Mouse (Mus musculus) hindlimb bud, embryonic 11.5 days (tissue): ENCODE results near the gene Atf7ip.
A peak's percentile ranks its signal among the peaks of the same experiment; 100 is the strongest.

Source experiments
- DNase-seq: peaks from one replicate; pipeline ENCODE4 v3.0.0-alpha.2; 2012; ENCODE audit warnings: low read depth, low spot score; ENCODE audit errors: extremely low spot score

Atf7ip gene

GRCm38 (mm10) chr6:136486166-136486565, 19.8 kb upstream of the Atf7ip start:
- DNase-seq = no peak

GRCm38 (mm10) chr6:136486801-136487553, 19.0 kb upstream of the Atf7ip start:
- DNase-seq = no peak

DNA sequence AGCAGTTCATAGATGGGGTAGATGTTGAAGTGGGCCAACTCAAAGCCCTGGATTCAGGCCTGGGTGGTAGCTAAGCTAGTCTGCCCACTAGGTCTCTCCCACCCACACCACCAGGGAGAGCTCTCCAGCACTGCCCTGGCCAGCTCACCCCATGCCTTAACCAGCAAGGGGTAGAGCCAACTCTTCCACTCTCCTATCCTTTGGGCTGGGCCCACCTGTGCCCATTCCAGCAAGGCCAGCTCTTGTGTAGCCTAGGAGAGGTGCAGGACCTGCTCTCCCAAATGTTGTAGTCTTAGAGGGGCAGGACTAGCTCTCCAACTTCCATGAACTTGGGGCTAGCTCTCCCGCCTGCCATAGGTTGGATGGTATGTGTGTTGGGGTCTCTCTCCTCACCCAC, 18.4 kb upstream of the Atf7ip start:
- DNase-seq = no peak

DNA sequence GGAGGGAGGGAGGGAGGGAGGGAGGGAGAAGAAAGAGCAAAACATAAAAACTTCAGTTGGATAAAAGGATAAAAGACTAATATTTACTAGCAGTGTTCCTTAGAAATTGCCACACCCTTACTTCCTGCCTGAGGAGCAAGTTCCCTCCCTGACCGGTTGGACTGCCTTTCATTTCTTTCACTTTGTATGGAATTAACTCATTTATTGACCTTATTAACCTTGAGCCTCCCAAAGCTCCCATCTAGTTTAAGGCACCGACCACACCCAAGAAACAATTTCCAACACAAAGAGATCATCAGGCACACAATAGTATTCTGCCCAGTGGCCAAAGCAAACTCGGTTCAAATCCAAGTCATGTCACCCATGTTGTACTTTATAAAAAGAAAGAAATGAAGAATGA, 16.1 kb upstream of the Atf7ip start:
- DNase-seq = no peak

GRCm38 (mm10) chr6:136490516-136491475, 15.2 kb upstream of the Atf7ip start:
- DNase-seq = no peak

- no peak for DNase-seq
These were observed 14.3 kb upstream of the Atf7ip start for GRCm38 (mm10) chr6:136491631-136492030.

DNA sequence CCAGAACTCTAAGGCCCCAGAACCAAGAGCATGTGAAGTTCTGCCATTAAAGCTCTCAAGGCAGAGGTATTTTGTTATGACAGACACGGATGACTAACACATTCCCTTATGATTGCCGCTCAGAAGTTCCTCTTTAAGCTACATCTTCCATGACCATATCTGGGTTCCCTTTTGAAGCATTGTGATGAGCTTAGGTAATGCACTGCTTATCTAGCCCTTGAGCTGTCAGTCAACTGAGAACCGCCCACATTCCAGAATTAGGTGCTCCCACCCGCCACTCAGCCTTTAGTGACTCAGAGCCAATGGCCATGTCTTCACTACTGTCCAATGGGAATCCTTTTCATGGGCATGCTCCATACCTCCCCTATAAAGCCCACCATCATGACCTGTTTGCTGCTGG, 13.7 kb upstream of the Atf7ip start:
- DNase-seq = no peak

DNA sequence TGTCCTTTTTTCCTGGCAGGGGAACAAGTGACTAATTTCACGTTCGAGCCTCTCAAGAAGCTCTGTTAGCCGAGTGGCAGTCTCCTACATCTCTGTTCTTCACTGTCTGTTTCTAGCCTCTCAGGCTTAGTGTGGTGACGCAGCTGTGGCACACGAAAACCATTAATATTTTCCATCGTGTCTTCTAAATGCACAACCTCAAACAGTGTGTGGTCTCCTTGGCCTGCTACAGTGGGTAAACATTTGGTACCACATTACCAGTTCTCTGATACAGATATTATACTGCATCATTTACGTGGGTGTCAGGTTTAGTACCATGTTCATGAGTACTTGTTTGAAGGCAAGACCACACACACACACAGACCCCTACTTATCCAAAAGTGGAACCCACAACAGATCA, 12.5 kb upstream of the Atf7ip start:
- DNase-seq = no peak

- no peak for DNase-seq
These were observed 11.8 kb upstream of the Atf7ip start for GRCm38 (mm10) chr6:136493910-136494751.

GRCm38 (mm10) chr6:136495023-136495422, 10.9 kb upstream of the Atf7ip start:
- no peak for DNase-seq

DNA sequence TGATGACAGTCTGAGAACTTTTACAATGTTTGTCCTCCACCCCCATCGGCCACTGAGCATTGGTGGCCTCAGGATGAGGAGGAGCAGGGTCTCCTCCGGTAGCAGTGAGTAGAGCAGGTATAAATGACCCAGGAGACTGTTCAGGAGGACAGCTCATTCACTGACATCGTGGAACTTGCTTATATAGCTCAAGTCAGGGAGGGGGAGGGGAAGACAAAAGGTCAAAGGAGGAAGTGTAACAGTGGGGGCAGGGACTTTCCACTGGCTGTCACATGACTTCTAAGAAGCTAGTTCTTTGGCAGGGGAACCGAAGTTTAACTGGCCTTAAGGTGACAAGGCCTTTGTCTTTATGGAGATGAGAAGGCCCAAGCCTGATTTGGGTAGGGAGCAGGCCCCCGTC, 8.2 kb upstream of the Atf7ip start:
- no peak for DNase-seq

DNA sequence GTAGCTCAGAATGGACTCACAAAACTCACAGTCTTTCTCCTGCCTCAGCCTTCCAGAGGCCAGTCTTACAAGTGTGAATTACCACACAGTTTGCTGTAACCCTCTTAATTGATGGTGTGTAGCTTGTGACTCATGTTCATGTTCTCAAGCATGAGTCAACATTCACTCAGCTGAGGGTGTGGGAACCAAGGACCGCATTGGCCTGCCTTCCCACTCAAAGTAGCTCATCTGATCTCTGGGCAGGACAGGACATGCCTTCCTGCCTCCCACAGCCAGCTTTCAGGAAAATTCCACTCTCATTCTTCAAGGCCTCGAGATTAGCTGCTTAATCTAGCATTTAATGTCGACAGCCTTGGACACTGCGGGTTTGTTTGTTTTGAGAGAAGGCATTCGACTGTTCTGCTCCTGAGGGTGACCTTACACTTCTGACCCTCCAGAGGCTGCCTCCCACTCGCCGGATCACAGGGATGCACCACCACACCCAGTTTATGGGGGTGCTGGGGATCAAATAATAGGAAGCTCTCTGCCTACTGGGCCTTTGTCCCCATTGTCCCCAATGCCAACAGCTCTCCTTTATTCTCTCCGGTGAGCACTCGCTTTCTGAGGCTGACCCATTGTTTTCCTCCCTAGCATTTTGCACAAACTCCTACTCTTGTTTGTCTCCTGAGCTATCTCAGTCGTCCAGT, 6.5 kb upstream of the Atf7ip start:
- DNase-seq = no peak

GRCm38 (mm10) chr6:136508652-136509051, 2.7 kb downstream of the Atf7ip start:
- no peak for DNase-seq

DNA sequence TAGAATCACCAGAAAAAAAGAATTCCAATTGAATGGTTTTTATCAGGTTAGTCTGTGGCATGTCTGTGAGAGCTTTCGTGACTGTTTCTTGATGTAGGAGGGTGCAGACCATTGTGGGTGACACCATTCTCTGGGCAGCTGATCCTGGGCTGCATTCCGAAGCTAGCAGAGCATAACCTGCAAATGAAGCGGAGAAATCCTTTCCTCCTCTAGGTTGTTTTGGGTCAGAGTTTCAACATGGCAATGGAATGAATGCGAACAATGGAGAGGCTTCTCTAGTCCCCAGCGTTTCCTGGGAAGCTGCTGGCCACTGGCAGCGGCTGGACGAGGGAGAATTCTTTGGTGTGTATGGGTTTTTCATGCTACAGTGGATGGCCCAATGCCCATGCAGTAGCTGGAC, 5.0 kb downstream of the Atf7ip start:
- DNase-seq = no peak

DNA sequence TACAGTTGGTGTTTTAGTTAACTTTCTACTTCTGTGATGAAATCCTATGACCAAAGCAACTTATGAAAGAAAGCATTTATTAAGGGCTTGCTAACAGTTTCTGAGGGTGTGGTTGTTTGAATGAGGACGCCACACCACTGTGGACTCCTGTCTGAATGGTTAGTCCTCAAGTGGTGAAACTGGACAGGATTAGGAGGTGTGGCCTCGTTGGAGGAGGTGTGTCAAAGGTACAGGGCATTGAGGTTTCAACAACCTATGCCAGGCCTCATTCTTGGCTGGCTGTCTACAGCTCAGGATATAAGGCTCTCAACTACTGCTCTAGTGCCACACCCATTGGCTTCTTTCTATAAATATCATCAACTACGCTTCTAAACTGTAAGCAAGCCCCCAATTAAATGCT, 6.4 kb downstream of the Atf7ip start:
- DNase-seq = no peak

- DNase-seq = no peak
These were observed 10.7 kb downstream of the Atf7ip start for GRCm38 (mm10) chr6:136516626-136517025.

GRCm38 (mm10) chr6:136517221-136517620, 11.3 kb downstream of the Atf7ip start:
- no peak for DNase-seq

DNA sequence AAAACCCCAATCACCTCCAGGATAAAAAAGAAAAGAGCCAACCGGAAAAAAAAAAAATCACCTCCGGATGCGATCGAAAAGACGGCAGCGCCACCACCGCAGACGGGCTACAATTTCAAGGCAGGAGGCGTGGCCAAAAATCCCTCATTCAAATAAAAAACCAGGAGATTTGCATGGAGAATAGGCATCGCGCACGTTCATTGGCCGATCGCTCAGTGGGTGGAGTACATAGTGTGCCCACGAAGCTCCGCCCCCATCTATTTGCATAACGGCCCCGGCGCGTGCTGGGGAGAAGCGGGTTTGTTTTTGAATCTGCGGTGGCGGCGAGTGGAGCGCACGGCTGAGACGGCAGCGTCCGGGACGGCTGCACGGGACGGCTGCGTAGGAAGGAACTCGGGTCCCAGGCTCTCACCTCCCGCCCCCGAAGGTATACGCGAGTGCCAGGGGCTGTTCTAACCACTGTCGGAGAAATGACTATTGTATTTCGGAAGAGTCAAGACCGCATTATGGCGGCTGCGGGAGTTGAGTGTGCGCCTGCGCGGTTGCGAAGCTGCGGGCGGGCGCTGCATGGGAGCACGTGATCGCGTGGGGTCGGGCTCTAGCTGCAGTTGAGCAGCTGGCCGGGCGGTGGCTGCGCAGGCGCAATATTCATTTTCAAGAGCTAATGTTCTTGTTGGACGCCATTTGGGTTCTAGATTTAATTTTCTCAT, 12.7 kb downstream of the Atf7ip start:
- peak; percentile 87 for DNase-seq

GRCm38 (mm10) chr6:136519254-136519653, 13.3 kb downstream of the Atf7ip start:
- no peak for DNase-seq

DNA sequence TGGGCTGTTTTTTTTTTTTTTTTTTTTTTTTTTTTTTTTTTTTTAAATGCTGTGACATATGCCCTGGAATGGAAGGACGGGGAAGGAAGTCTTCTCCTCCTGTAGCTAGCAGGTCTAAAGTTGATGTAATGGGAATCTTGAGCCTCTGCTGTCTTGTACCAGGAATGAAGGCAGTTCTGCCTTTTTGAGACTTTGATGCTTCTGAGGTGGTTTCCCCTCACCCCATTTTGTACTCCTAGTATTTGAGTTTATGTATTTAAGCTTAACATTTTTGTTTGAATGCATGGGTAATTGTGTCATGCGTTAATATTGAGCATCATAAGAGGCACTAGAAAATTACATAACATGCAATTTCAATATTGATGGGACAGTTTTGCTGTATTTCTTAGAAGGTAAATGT, 14.4 kb downstream of the Atf7ip start:
- no peak for DNase-seq
